Mouse (Mus musculus): ENCODE results near the gene Bad. TPM values are rescaled to one million over a fixed set of nuclear protein-coding genes. Genes with fewer than 3 reads are reported as not detected.

Bad gene
- total and polyA plus RNA-seq, 2 experiments from 2014 or later: 46.8 to 60.7 TPM

- H3K27ac ChIP-seq (ENCODE audit: low read depth): no peak overlapping the region
- H3K36me3 ChIP-seq (replicated peaks; ENCODE audit: control insufficient read depth, insufficient read depth, low read length): no peaks in the 10 kb centered on the region
- TF ChIP-seq CTCF (IDR thresholded peaks at IDR 0.05; ENCODE audit: low read depth): no peak
- no peak for TF ChIP-seq EP300 (IDR thresholded peaks at IDR 0.05; ENCODE audit: low read depth)
- H3K4me2 ChIP-seq (ENCODE audit: low read depth, low read length): no peak overlapping the region
- 41% methylated on average over 6 of the region's 6 CpGs for WGBS
- ATAC-seq (ENCODE audit: insufficient read depth, low read depth) (no peak), DNase-seq (ENCODE audit: low spot score) (no peak)
- no peaks in the 10 kb centered on the region for H3K27me3 ChIP-seq (ENCODE audit: control insufficient read depth, insufficient read depth, low read length)
- H3K4me1 ChIP-seq (ENCODE audit: control insufficient read depth, insufficient read depth): peaks cover 19% of the 10 kb centered on the region
- no peaks in the 10 kb centered on the region for H3K9me3 ChIP-seq (replicated peaks; ENCODE audit: control insufficient read depth, low read length)
- H3K9ac ChIP-seq (replicated peaks; ENCODE audit: low read depth, low read length): no peak overlapping the region
- H3K4me3 ChIP-seq (ENCODE audit: low read depth, low read length): no peak overlapping the region
Measured at GRCm38 (mm10) chr19:6971644-6972043, 30.0 kb downstream of the Bad start.

GRCm38 (mm10) chr19:6972247-6972917, 30.7 kb downstream of the Bad start:
- Histone ChIP-seq H3K27ac (ENCODE audit: low read depth) (no peak overlapping the region), H3K27me3 (ENCODE audit: control insufficient read depth, insufficient read depth, low read length) (no peaks in the 10 kb centered on the region), H3K36me3 (replicated peaks; ENCODE audit: control insufficient read depth, insufficient read depth, low read length) (peaks cover 3% of the 10 kb centered on the region), H3K4me2 (ENCODE audit: low read depth, low read length) (no peak overlapping the region), H3K9ac (replicated peaks; ENCODE audit: low read depth, low read length) (no peak overlapping the region), H3K4me3 (ENCODE audit: low read depth, low read length) (no peak overlapping the region), H3K9me3 (replicated peaks; ENCODE audit: control insufficient read depth, low read length) (no peaks in the 10 kb centered on the region), H3K4me1 (ENCODE audit: control insufficient read depth, insufficient read depth) (peaks cover 21% of the 10 kb centered on the region)
- ATAC-seq (ENCODE audit: insufficient read depth, low read depth) (no peak), DNase-seq (ENCODE audit: low spot score) (no peak)
- no peak for TF ChIP-seq EP300 (IDR thresholded peaks at IDR 0.05; ENCODE audit: low read depth)
- TF ChIP-seq CTCF (IDR thresholded peaks at IDR 0.05; ENCODE audit: low read depth): no peak
- WGBS: 79% methylated on average over 13 of the region's 13 CpGs

GRCm38 (mm10) chr19:6973581-6974190, 32.0 kb downstream of the Bad start:
- Histone ChIP-seq H3K4me2 (ENCODE audit: low read depth, low read length) (peak overlapping the region; percentile 98), H3K27ac (ENCODE audit: low read depth) (no peak overlapping the region), H3K36me3 (replicated peaks; ENCODE audit: control insufficient read depth, insufficient read depth, low read length) (peaks cover 14% of the 10 kb centered on the region), H3K4me3 (ENCODE audit: low read depth, low read length) (peak overlapping the region; percentile 77), H3K9ac (replicated peaks; ENCODE audit: low read depth, low read length) (peak overlapping the region; percentile 81; the same call in 1 of the 2 replicates), H3K27me3 (ENCODE audit: control insufficient read depth, insufficient read depth, low read length) (no peaks in the 10 kb centered on the region), H3K9me3 (replicated peaks; ENCODE audit: control insufficient read depth, low read length) (no peaks in the 10 kb centered on the region), H3K4me1 (ENCODE audit: control insufficient read depth, insufficient read depth) (peaks cover 23% of the 10 kb centered on the region)
- DNase-seq (ENCODE audit: low spot score): no peak
- 39% methylated on average over 12 of the region's 12 CpGs for WGBS
- TF ChIP-seq CTCF (IDR thresholded peaks at IDR 0.05; ENCODE audit: low read depth) (no peak), EP300 (IDR thresholded peaks at IDR 0.05; ENCODE audit: low read depth) (no peak)
- ATAC-seq (ENCODE audit: insufficient read depth, low read depth): no peak

- Histone ChIP-seq H3K9me3 (replicated peaks; ENCODE audit: control insufficient read depth, low read length) (no peaks in the 10 kb centered on the region), H3K27me3 (ENCODE audit: control insufficient read depth, insufficient read depth, low read length) (no peaks in the 10 kb centered on the region), H3K27ac (ENCODE audit: low read depth) (peak within 1 kb of the TSS; percentile 86), H3K4me1 (ENCODE audit: control insufficient read depth, insufficient read depth) (peaks cover 30% of the 10 kb centered on the region), H3K36me3 (replicated peaks; ENCODE audit: control insufficient read depth, insufficient read depth, low read length) (peaks cover 15% of the 10 kb centered on the region), H3K4me2 (ENCODE audit: low read depth, low read length) (peak within 1 kb of the TSS; percentile 98), H3K4me3 (ENCODE audit: low read depth, low read length) (peak within 1 kb of the TSS; percentile 77), H3K9ac (replicated peaks; ENCODE audit: low read depth, low read length) (peak within 1 kb of the TSS; percentile 81)
- no peak for TF ChIP-seq CTCF (IDR thresholded peaks at IDR 0.05; ENCODE audit: low read depth)
- no peak for TF ChIP-seq EP300 (IDR thresholded peaks at IDR 0.05; ENCODE audit: low read depth)
- ATAC-seq (ENCODE audit: insufficient read depth, low read depth) (peak; percentile 59), DNase-seq (ENCODE audit: low spot score) (peak; percentile 89)
- under 1% methylated on average over 72 of the region's 84 CpGs for WGBS
Measured at GRCm38 (mm10) chr19:6974211-6975205, 32.8 kb downstream of the Bad start, which contains the start of gene Ppp1r14b. Gene Ppp1r14b (plus strand): TSS chr19:6974968.

Measured in heart, postnatal 0 days (tissue).